ENCODE assay signal across 20 mouse cellular contexts in genomic region chr19:55165954-55166353, GRCm38 (mm10). TPM values are rescaled to one million over a fixed set of nuclear protein-coding genes. Genes with fewer than 3 reads are reported as not detected.
"Had no signal": no experiment of that assay in that cellular context is flagged by ENCODE, and none has a peak within 500 bp of the region (broad histone marks: within the 10 kb centered on the region; RNA-seq: fewer than 3 reads in every experiment).

No protein-coding gene starts in this region.

- DNase-seq: kidney, adult 11 months; kidney, postnatal 36 days; layer of hippocampus, adult 9-11 months; layer of hippocampus, postnatal 36 days; liver; retina, postnatal 1 day; right cerebral cortex, postnatal 4 days; thymus, adult 2 months; thymus, postnatal 25 days had no signal

- H3K4me2 ChIP-seq: limb, embryonic 12.5 days; liver, embryonic 15.5 days; lung, embryonic 15.5 days; midbrain, embryonic 12.5 days; neural tube, embryonic 13.5 days; stomach, embryonic 15.5 days had no signal

- H3K27ac ChIP-seq: kidney, postnatal 0 days; limb, embryonic 12.5 days; liver, embryonic 15.5 days; lung, embryonic 15.5 days; midbrain, embryonic 12.5 days; neural tube, embryonic 13.5 days; stomach, embryonic 15.5 days had no signal

- H3K36me3 ChIP-seq: limb, embryonic 12.5 days; liver, embryonic 15.5 days; lung, embryonic 15.5 days; midbrain, embryonic 12.5 days; neural tube, embryonic 13.5 days; stomach, embryonic 15.5 days had no signal

- H3K9me3 ChIP-seq: liver, embryonic 15.5 days; stomach, embryonic 15.5 days had no signal

- H3K9ac ChIP-seq: limb, embryonic 12.5 days; liver, embryonic 15.5 days; lung, embryonic 15.5 days; midbrain, embryonic 12.5 days; neural tube, embryonic 13.5 days; stomach, embryonic 15.5 days had no signal

- H3K4me1 ChIP-seq: limb, embryonic 12.5 days; liver, embryonic 15.5 days; midbrain, embryonic 12.5 days; neural tube, embryonic 13.5 days; stomach, embryonic 15.5 days had no signal

- H3K27me3 ChIP-seq: limb, embryonic 12.5 days; liver, embryonic 15.5 days; midbrain, embryonic 12.5 days; neural tube, embryonic 13.5 days; stomach, embryonic 15.5 days had no signal

- ATAC-seq: midbrain, embryonic 16.5 days had no signal

- H3K4me3 ChIP-seq: limb, embryonic 12.5 days; liver, embryonic 15.5 days; lung, embryonic 15.5 days; midbrain, embryonic 12.5 days; neural tube, embryonic 13.5 days; stomach, embryonic 15.5 days had no signal

RNA-seq across cellular contexts. Expression of gene Tectb, which starts 14.6 kb away (rescaled TPM):
- total RNA-seq: layer of hippocampus, postnatal 36 days; left cerebral cortex, postnatal 36 days; megakaryocyte-erythroid progenitor cell, adult 5-6 weeks had no signal
- polyA plus RNA-seq: limb, embryonic 12.5 days; lung, embryonic 15.5 days; spleen, adult 2 months; stomach, embryonic 15.5 days had no signal
